ENCODE assay signal across 32 mouse cellular contexts in the genomic region with DNA sequence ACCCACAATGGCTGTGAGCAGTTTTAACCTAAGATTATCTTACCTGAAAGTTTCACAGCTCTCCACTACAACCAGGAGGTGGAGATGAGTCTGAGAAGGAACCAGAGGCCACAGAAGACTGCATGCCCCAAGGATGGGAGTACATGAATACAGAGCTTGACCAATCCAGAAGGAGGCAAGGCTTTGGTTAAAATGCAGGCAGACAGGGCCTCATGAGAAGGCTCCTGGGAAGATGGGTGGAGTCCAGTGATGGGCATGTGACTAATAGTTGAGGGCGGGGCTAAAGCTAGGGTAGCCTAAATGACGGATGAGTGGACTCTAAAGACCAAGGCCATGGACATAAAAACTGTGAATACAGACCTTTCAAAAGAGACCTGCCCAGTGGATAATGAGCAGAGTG. TPM values are rescaled to one million over a fixed set of nuclear protein-coding genes. Genes with fewer than 3 reads are reported as not detected.
DNase-seq lines count a peak whose midpoint lies in the region; ATAC-seq and TF ChIP-seq lines count a peak whose summit lies in the region.
"Had no signal": no experiment of that assay in that cellular context is flagged by ENCODE, and none has a peak within 500 bp of the region (broad histone marks: within the 10 kb centered on the region; RNA-seq: fewer than 3 reads in every experiment).

Gene Iqcf6, plus strand, starts transcription at position 301 of the 400 bp plus-strand sequence.

- DNase-seq in adrenal gland, adult 2 months, result peak; percentile 13
- no peak for DNase-seq in adrenal gland, postnatal 4 days (ENCODE audit: low spot score in 2 of 2)
- DNase-seq in heart, adult 11 months, result peak; percentile 61
- no peak for DNase-seq in ES-E14 (ENCODE audit: low read depth, low spot score)
- no peak for DNase-seq in layer of hippocampus, adult 2 months (ENCODE audit: low spot score in 2 of 2)
- DNase-seq: adrenal gland, postnatal 10 days; adrenal gland, postnatal 36 days; B cell, adult 2 months; cerebellum, adult 11 months; cerebellum, adult 18-20 months; cerebellum, adult 8-10 months; cerebellum, adult 9-11 months; cerebellum, postnatal 14 days; cerebellum, postnatal 36 days; embryo, embryonic 11 days had no signal

- no peak within 1 kb of the TSS for H3K9ac ChIP-seq in heart, embryonic 11.5 days (ENCODE audit: low read depth, low read length)
- no peak within 1 kb of the TSS for H3K9ac ChIP-seq in ES-E14 (ENCODE audit: insufficient read depth, low read depth, low read length, poor library complexity, severe bottlenecking)
- H3K9ac ChIP-seq: embryonic facial prominence, embryonic 13.5 days; embryonic facial prominence, embryonic 15.5 days; forebrain, embryonic 12.5 days had no signal

- H3K27ac ChIP-seq in heart, embryonic 11.5 days (ENCODE audit: low read depth, low read length), result no peak within 1 kb of the TSS
- H3K27ac ChIP-seq in ES-E14 (ENCODE audit: insufficient read depth, low read depth, low read length, poor library complexity, severe bottlenecking), result no peak within 1 kb of the TSS
- H3K27ac ChIP-seq in layer of hippocampus, adult 2 months, result no peak within 1 kb of the TSS
- H3K27ac ChIP-seq: embryonic facial prominence, embryonic 13.5 days; embryonic facial prominence, embryonic 15.5 days; forebrain, embryonic 10.5 days; forebrain, embryonic 12.5 days had no signal

- no peaks in the 10 kb centered on the region for H3K27me3 ChIP-seq in heart, embryonic 11.5 days (ENCODE audit: control insufficient read depth, insufficient read depth, low read length)
- 0 out of 2 replicates have a peak, but pooled peaks cover 6% of the 10 kb centered on the region for H3K27me3 ChIP-seq in E14TG2a.4 (ENCODE audit: insufficient read depth, low read length)
- H3K27me3 ChIP-seq: embryonic facial prominence, embryonic 13.5 days; embryonic facial prominence, embryonic 15.5 days; forebrain, embryonic 12.5 days had no signal

- no peaks in the 10 kb centered on the region for H3K9me3 ChIP-seq in heart, embryonic 11.5 days (replicated peaks; ENCODE audit: control insufficient read depth, low read length)
- H3K9me3 ChIP-seq in E14TG2a.4 (ENCODE audit: low read length), result peaks cover 3% of the 10 kb centered on the region; the same call in 1 of the 2 replicates
- no peaks in the 10 kb centered on the region for H3K9me3 ChIP-seq in ES-E14 (ENCODE audit: control insufficient read depth, insufficient read depth, low read depth, low read length)
- H3K9me3 ChIP-seq: embryonic facial prominence, embryonic 13.5 days; embryonic facial prominence, embryonic 15.5 days; forebrain, embryonic 10.5 days; forebrain, embryonic 12.5 days had no signal

- no peak for TF ChIP-seq CTCF in E14TG2a.4 (conservative IDR thresholded peaks at IDR 0.05; ENCODE audit: low read length)
- TF ChIP-seq CTCF in layer of hippocampus, adult 2 months (conservative IDR thresholded peaks at IDR 0.05), result no peak

- no peaks in the 10 kb centered on the region for H3K36me3 ChIP-seq in heart, embryonic 11.5 days (ENCODE audit: control insufficient read depth, insufficient read depth, low read length)
- H3K36me3 ChIP-seq in E14TG2a.4 (ENCODE audit: insufficient read depth, low read length) (no peaks in the 10 kb centered on the region), ES-E14 (ENCODE audit: control insufficient read depth, insufficient read depth, low read length, poor library complexity, severe bottlenecking) (no peaks in the 10 kb centered on the region)
- H3K36me3 ChIP-seq: embryonic facial prominence, embryonic 13.5 days; embryonic facial prominence, embryonic 15.5 days; forebrain, embryonic 10.5 days; forebrain, embryonic 12.5 days had no signal

- in situ Hi-C loops in ES-E14 (cut with MboI; ENCODE audit: low sequenced_read_pairs in 2 of 2, unreplicated experiment in 2 of 2), result no loop called here

- no peak for ATAC-seq in heart, embryonic 11.5 days (replicated peaks; ENCODE audit: insufficient number of reproducible peaks, low FRiP score, low TSS enrichment)
- ATAC-seq: CD4-positive, CD25-positive, alpha-beta regulatory T cell, adult 4 months; forebrain, embryonic 14.5 days; forebrain, embryonic 16.5 days had no signal

- 75% methylated on average over 2 of the region's 2 CpGs for WGBS in heart, embryonic 11.5 days (ENCODE audit: insufficient replicate concordance)

- no peak within 1 kb of the TSS for H3K4me2 ChIP-seq in heart, embryonic 11.5 days
- H3K4me2 ChIP-seq: embryonic facial prominence, embryonic 13.5 days; embryonic facial prominence, embryonic 15.5 days; forebrain, embryonic 12.5 days had no signal

- no peak within 1 kb of the TSS for H3K4me3 ChIP-seq in heart, embryonic 11.5 days (ENCODE audit: low read depth, low read length)
- H3K4me3 ChIP-seq in E14TG2a.4 (replicated peaks; ENCODE audit: low read length) (peak within 1 kb of the TSS; percentile 58), ES-E14 (ENCODE audit: insufficient read depth in 1 of 2, low read depth in 1 of 2, low read length in 2 of 2, poor library complexity in 1 of 2, severe bottlenecking in 1 of 2) (peak within 1 kb of the TSS; percentile 3 to 36; a peak in 2 of 4 replicates)
- no peak within 1 kb of the TSS for H3K4me3 ChIP-seq in layer of hippocampus, adult 2 months
- H3K4me3 ChIP-seq: embryonic facial prominence, embryonic 13.5 days; embryonic facial prominence, embryonic 15.5 days; erythroblast, embryonic 14.5 days; forebrain, embryonic 10.5 days; forebrain, embryonic 12.5 days had no signal

- no peaks in the 10 kb centered on the region for H3K4me1 ChIP-seq in heart, embryonic 11.5 days (ENCODE audit: control insufficient read depth, insufficient read depth, low read length)
- H3K4me1 ChIP-seq in E14TG2a.4 (replicated peaks; ENCODE audit: low read depth, low read length), result peaks cover 16% of the 10 kb centered on the region
- H3K4me1 ChIP-seq in ES-E14 (ENCODE audit: control insufficient read depth in 2 of 2, insufficient read depth in 2 of 2, low read length in 2 of 2, poor library complexity in 1 of 2), result no peaks in the 10 kb centered on the region
- H3K4me1 ChIP-seq: embryonic facial prominence, embryonic 15.5 days; forebrain, embryonic 12.5 days had no signal

TF ChIP-seq in ES-E14, 5 proteins besides CTCF, POLR2A, EP300 and RAD21:
- no peak for TF ChIP-seq CHD2 (IDR thresholded peaks at IDR 0.05; ENCODE audit: low read depth, low read length)
- no peak for TF ChIP-seq MAFK (IDR thresholded peaks at IDR 0.05; ENCODE audit: insufficient read depth, low read depth, low read length)
- TF ChIP-seq ZC3H11A (IDR thresholded peaks at IDR 0.05; ENCODE audit: borderline replicate concordance, low read depth, low read length), result no peak
- TF ChIP-seq HCFC1 (IDR thresholded peaks at IDR 0.05; ENCODE audit: borderline replicate concordance, insufficient read depth, low read length), result no peak
- TF ChIP-seq ZNF384 (IDR thresholded peaks at IDR 0.05; ENCODE audit: low read depth, low read length), result no peak

RNA-seq across cellular contexts. Expression of gene Iqcf6, which starts in this region (rescaled TPM):
- total RNA-seq in adrenal gland, adult 2 months (2021), result not detected
- not detected in 2 replicates for polyA plus RNA-seq in adrenal gland, adult 2 months (2012; rRNA removed)
- not detected for total RNA-seq in adrenal gland, postnatal 4 days (2021)
- not detected in 2 replicates for polyA plus RNA-seq in heart, embryonic 11.5 days (2014; fragmentation: Nextera tagmentation; extraction: Ambion mirVana)
- total RNA-seq in ES-E14 (2012; rRNA removed), result 0.53 TPM in 1 of 2 replicates, not detected in the other
- total RNA-seq in layer of hippocampus, adult 2 months (2021), result not detected
- total RNA-seq: adrenal gland, adult 18-20 months; adrenal gland, postnatal 10 days; adrenal gland, postnatal 36 days; CH12.LX; common myeloid progenitor, adult 5-6 weeks; MEL had no signal
- polyA plus RNA-seq: brain, embryonic 14.5 days; CD4-positive, CD25-positive, alpha-beta regulatory T cell, adult 4 months; embryonic facial prominence, embryonic 11.5 days; embryonic facial prominence, embryonic 13.5 days; embryonic facial prominence, embryonic 15.5 days; erythroblast, embryonic 14.5 days; forebrain, embryonic 10.5 days; forebrain, embryonic 12.5 days; forebrain, embryonic 14.5 days; forebrain, embryonic 16.5 days; frontal cortex, adult 2 months had no signal

Comparison
In these comparisons a context has a peak if more than half of its experiments do, and no peak if none do; other contexts are left out.
1. Peak in DNase-seq in adrenal gland, adult 2 months; RNA of the gene not detected or under 1 TPM.
2. H3K4me3 ChIP-seq: peak in E14TG2a.4 (single experiment) and ES-E14 (2 of 2); none in heart, embryonic 11.5 days (single experiment) and layer of hippocampus, adult 2 months (single experiment).